In the genomic region with DNA sequence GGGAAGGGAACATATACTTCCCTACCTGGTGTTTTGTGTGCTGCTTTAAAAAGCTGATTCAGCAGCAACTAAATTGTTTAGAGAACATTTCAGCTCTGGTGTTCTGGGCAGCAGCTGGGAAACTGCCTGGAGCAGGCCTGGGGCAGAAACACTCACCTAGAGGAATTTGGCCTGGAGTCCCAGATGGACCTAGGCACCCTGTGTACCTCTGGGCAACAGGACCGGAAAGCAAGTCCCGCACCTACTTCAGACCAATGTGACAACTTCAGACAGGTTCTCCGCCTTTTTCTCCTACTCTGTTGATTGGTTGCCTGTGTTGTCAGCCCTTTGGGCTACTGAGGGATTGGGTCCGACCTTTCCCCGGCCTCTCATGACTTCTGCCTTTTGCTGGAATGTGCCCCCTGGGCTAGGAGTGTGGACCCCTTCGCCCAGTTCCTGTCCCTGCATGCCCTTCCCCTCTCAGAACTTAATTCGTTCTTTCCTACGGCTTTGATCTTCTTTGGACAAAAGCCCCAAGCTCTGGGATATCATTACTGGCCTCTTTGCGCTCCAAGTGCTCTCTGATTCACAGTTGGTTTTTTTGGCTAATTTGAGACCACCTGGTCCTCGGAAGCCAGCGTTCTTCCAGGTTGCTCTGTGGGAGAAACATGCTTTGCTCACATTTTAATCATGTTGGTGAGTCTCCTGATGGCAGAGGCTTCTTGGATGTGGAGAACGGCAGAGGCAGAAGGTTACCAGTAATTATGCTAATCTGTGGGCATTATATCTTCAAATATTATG, we compare ENCODE assay signal across 16 mouse cellular contexts. TPM values are rescaled to one million over a fixed set of nuclear protein-coding genes. Genes with fewer than 3 reads are reported as not detected.
DNase-seq lines count a peak whose midpoint lies in the region; ATAC-seq and TF ChIP-seq lines count a peak whose summit lies in the region.
"Had no signal": no experiment of that assay in that cellular context is flagged by ENCODE, and none has a peak within 500 bp of the region (broad histone marks: within the 10 kb centered on the region; RNA-seq: fewer than 3 reads in every experiment).

No protein-coding gene starts in this region.

- H3K9me3 ChIP-seq in forebrain, embryonic 14.5 days (replicated peaks; ENCODE audit: control insufficient read depth, low read length): no peaks in the 10 kb centered on the region
- H3K9me3 ChIP-seq in forebrain, postnatal 0 days (ENCODE audit: low read length): no peaks in the 10 kb centered on the region
- H3K9me3 ChIP-seq: liver, embryonic 13.5 days had no signal

- no peak for TF ChIP-seq CTCF in forebrain, postnatal 0 days (IDR thresholded peaks at IDR 0.05; ENCODE audit: low read depth)

- H3K9ac ChIP-seq in forebrain, embryonic 14.5 days (ENCODE audit: low read length): no peak overlapping the region
- no peak overlapping the region for H3K9ac ChIP-seq in forebrain, postnatal 0 days
- H3K9ac ChIP-seq: liver, embryonic 13.5 days had no signal

- 31% methylated on average over 12 of the region's 12 CpGs for WGBS in forebrain, embryonic 14.5 days
- WGBS in forebrain, postnatal 0 days: 38% methylated on average over 12 of the region's 12 CpGs

- H3K36me3 ChIP-seq in forebrain, embryonic 14.5 days (ENCODE audit: control insufficient read depth, insufficient read depth, low read length): no peaks in the 10 kb centered on the region
- no peaks in the 10 kb centered on the region for H3K36me3 ChIP-seq in forebrain, postnatal 0 days (ENCODE audit: insufficient read depth)
- H3K36me3 ChIP-seq: liver, embryonic 13.5 days had no signal

- ATAC-seq in forebrain, embryonic 14.5 days: no peak
- no peak for ATAC-seq in forebrain, postnatal 0 days
- no peak for ATAC-seq in inflammation-experienced regulatory T-cells, adult 6 months
- ATAC-seq: hindbrain, embryonic 16.5 days had no signal

- H3K4me2 ChIP-seq in forebrain, embryonic 14.5 days (ENCODE audit: low read length): no peak overlapping the region
- H3K4me2 ChIP-seq in forebrain, postnatal 0 days (ENCODE audit: low read depth): no peak overlapping the region
- H3K4me2 ChIP-seq: liver, embryonic 13.5 days; midbrain, embryonic 11.5 days had no signal

- peak; percentile 31 for DNase-seq in forebrain, embryonic 14.5 days (ENCODE audit: low spot score)
- DNase-seq in forebrain, postnatal 0 days: no peak
- peak; percentile 54 for DNase-seq in brain, adult 2 months (ENCODE audit: low read depth, low spot score)
- DNase-seq in cerebellum, postnatal 25 days: peak; percentile 42 to 51
- DNase-seq in kidney, adult 9 months: peak; percentile 80
- DNase-seq in adrenal gland, postnatal 36 days: no peak
- DNase-seq in MN1 (ENCODE audit: low spot score): no peak
- DNase-seq: adrenal gland, postnatal 14 days; B cell, adult 2 months; liver, embryonic 13.5 days; lung, postnatal 14 days; right cerebral cortex, postnatal 14 days had no signal

- no peak overlapping the region for H3K4me3 ChIP-seq in forebrain, embryonic 14.5 days (ENCODE audit: low read depth, low read length)
- H3K4me3 ChIP-seq in forebrain, postnatal 0 days (ENCODE audit: low read depth, low read length): no peak overlapping the region
- H3K4me3 ChIP-seq: erythroblast, embryonic 14.5 days; liver, embryonic 13.5 days had no signal

- H3K27me3 ChIP-seq in forebrain, embryonic 14.5 days (replicated peaks; ENCODE audit: control insufficient read depth, insufficient read depth, low read length): no peaks in the 10 kb centered on the region
- no peaks in the 10 kb centered on the region for H3K27me3 ChIP-seq in forebrain, postnatal 0 days (ENCODE audit: insufficient read depth, low read length)
- H3K27me3 ChIP-seq: liver, embryonic 13.5 days had no signal

- no peak overlapping the region for H3K27ac ChIP-seq in forebrain, embryonic 14.5 days (ENCODE audit: low read depth, low read length)
- no peak overlapping the region for H3K27ac ChIP-seq in forebrain, postnatal 0 days (ENCODE audit: low read depth, low read length)
- H3K27ac ChIP-seq: liver, embryonic 13.5 days had no signal

- no peaks in the 10 kb centered on the region for H3K4me1 ChIP-seq in forebrain, embryonic 14.5 days (ENCODE audit: control insufficient read depth, insufficient read depth, low read length)
- H3K4me1 ChIP-seq in forebrain, postnatal 0 days (ENCODE audit: insufficient read depth): no peaks in the 10 kb centered on the region
- H3K4me1 ChIP-seq: liver, embryonic 13.5 days had no signal

RNA-seq across cellular contexts. Expression of a gene that starts 31.1 kb away (rescaled TPM):
- 0.84 and 1.1 TPM in 2 replicates for polyA plus RNA-seq in forebrain, embryonic 14.5 days (2014; fragmentation: Nextera tagmentation; extraction: Ambion mirVana)
- 1.8 and 2.4 TPM in 2 replicates for total RNA-seq in forebrain, postnatal 0 days (2014; rRNA removed)
- 0.80 and 0.93 TPM in 2 replicates for polyA plus RNA-seq in forebrain, postnatal 0 days (2015; fragmentation: Nextera tagmentation; extraction: Ambion mirVana)
- total RNA-seq in adrenal gland, postnatal 36 days (2021): 1 to 10 TPM; 4.8 to 6.8 TPM
- not detected for polyA plus RNA-seq in inflammation-experienced regulatory T-cells, adult 6 months (2017; shearing (Covaris generic))
- polyA plus RNA-seq: erythroblast, embryonic 14.5 days had no signal

Comparison
In these comparisons a context has a peak if more than half of its experiments do, and no peak if none do; other contexts are left out.
1. DNase-seq: peak in forebrain, embryonic 14.5 days (single experiment), brain, adult 2 months (single experiment), cerebellum, postnatal 25 days (2 of 2) and kidney, adult 9 months (single experiment); none in forebrain, postnatal 0 days (single experiment), adrenal gland, postnatal 36 days (0 of 2) and MN1 (single experiment).